ENCODE assay signal across 8 mouse cellular contexts in the genomic region with DNA sequence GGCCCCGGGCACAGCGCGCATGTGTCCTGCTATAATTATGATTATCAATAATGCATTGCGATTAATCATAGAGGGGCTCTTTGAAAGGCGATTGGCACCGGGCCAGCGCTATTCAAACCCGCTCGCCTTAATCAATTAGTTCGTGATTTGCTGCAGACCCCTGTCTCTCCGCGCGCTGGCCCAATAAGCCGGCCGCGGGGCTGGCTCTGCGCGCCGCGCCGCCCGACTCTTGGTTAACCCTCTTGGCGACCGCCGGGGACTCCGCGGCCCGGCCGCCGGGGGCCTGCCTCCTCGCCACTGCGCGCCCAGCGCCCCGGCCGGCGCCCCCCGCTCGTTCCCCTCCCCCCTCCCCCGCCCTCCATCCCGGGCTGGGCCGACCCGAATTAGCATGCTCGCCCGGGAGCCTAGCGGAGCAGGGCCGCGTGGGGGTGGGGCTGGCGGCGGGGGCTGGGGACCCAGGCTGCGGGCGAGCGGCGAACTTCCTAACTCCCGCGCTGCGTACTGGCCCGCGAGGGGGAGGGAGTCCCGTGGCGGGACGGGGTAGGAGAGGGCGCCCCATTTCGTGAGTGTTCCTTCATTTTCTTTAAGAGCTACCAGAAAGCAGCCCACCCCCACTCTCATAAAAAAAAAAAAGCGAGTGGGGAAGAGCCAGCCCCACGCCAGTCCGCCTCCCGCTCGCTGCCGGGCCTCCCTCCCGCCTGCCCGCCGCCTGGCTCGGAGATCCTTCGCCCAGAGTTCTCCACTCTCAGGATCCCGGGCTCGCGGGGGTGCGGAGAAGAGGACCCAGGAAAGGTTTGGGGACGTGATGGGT. TPM values are rescaled to one million over a fixed set of nuclear protein-coding genes. Genes with fewer than 3 reads are reported as not detected.
DNase-seq lines count a peak whose midpoint lies in the region; ATAC-seq and TF ChIP-seq lines count a peak whose summit lies in the region.

No protein-coding gene starts in this region.

- intact Hi-C loops in gastrocnemius, postnatal 14 days (cut with DNase I; ENCODE audit: low total_unique reads), result no loop called here

- peak; percentile 35 for DNase-seq in gastrocnemius, postnatal 14 days
- no peak for DNase-seq in gastrocnemius, adult 8-10 months (ENCODE audit: low spot score in 2 of 2)
- DNase-seq in heart, postnatal 4 days, result peak; percentile 59
- peak; percentile 82 to 83 for DNase-seq in layer of hippocampus, adult 8-10 months (ENCODE audit: low spot score in 2 of 2)
- peak; percentile 71 for DNase-seq in liver, postnatal 0 days
- DNase-seq in thymus, postnatal 14 days, result no peak

- TF ChIP-seq EP300 in liver, postnatal 0 days (IDR thresholded peaks at IDR 0.05; ENCODE audit: low read depth), result no peak

- no peak for TF ChIP-seq CTCF in liver, postnatal 0 days (IDR thresholded peaks at IDR 0.05; ENCODE audit: low read depth)

- WGBS in embryonic facial prominence, embryonic 15.5 days, result under 1% methylated on average over 69 of the region's 80 CpGs
- WGBS in liver, postnatal 0 days (ENCODE audit: insufficient replicate concordance), result 2% methylated on average over 63 of the region's 80 CpGs
- under 1% methylated on average over 70 of the region's 80 CpGs for WGBS in stomach, embryonic 14.5 days

- H3K27ac ChIP-seq in embryonic facial prominence, embryonic 15.5 days (replicated peaks), result no peak overlapping the region
- H3K27ac ChIP-seq in liver, postnatal 0 days (ENCODE audit: low read depth), result peak overlapping the region; percentile 91
- H3K27ac ChIP-seq in stomach, embryonic 14.5 days (ENCODE audit: low read length), result no peak overlapping the region; the same call in 1 of the 2 replicates

- H3K4me3 ChIP-seq in embryonic facial prominence, embryonic 15.5 days (replicated peaks), result peak overlapping the region; percentile 50
- peak overlapping the region; percentile 57 for H3K4me3 ChIP-seq in liver, postnatal 0 days (ENCODE audit: low read depth, low read length)
- peak overlapping the region; percentile 47 for H3K4me3 ChIP-seq in stomach, embryonic 14.5 days (ENCODE audit: low read depth, low read length)

- ATAC-seq in embryonic facial prominence, embryonic 15.5 days (ENCODE audit: insufficient number of reproducible peaks, low FRiP score, low TSS enrichment, low read depth), result peak; percentile 60
- peak; percentile 60 for ATAC-seq in liver, postnatal 0 days
- peak; percentile 70 for ATAC-seq in stomach, embryonic 14.5 days (ENCODE audit: insufficient number of reproducible peaks, insufficient read depth, low FRiP score, low read depth)

- peaks cover 55% of the 10 kb centered on the region for H3K4me1 ChIP-seq in embryonic facial prominence, embryonic 15.5 days
- H3K4me1 ChIP-seq in liver, postnatal 0 days (ENCODE audit: insufficient read depth), result no peaks in the 10 kb centered on the region
- peaks cover 11% of the 10 kb centered on the region for H3K4me1 ChIP-seq in stomach, embryonic 14.5 days (ENCODE audit: control insufficient read depth, insufficient read depth, low read length)

- H3K9ac ChIP-seq in embryonic facial prominence, embryonic 15.5 days, result 0 out of 2 replicates have a peak overlapping the region, but pooled peaks have one; percentile 0
- peak overlapping the region; percentile 68 for H3K9ac ChIP-seq in liver, postnatal 0 days (replicated peaks)
- H3K9ac ChIP-seq in stomach, embryonic 14.5 days (replicated peaks; ENCODE audit: low read depth, low read length), result 0 out of 2 replicates have a peak overlapping the region, but pooled peaks have one; percentile 6

- peaks cover 84% of the 10 kb centered on the region for H3K27me3 ChIP-seq in embryonic facial prominence, embryonic 15.5 days
- H3K27me3 ChIP-seq in liver, postnatal 0 days (ENCODE audit: insufficient read depth, low read length), result peaks cover 79% of the 10 kb centered on the region
- H3K27me3 ChIP-seq in stomach, embryonic 14.5 days (ENCODE audit: control insufficient read depth, insufficient read depth, low read length), result peaks cover 33% of the 10 kb centered on the region

- no peaks in the 10 kb centered on the region for H3K36me3 ChIP-seq in embryonic facial prominence, embryonic 15.5 days
- no peaks in the 10 kb centered on the region for H3K36me3 ChIP-seq in liver, postnatal 0 days (replicated peaks; ENCODE audit: insufficient read depth, low read length)
- no peaks in the 10 kb centered on the region for H3K36me3 ChIP-seq in stomach, embryonic 14.5 days (ENCODE audit: control insufficient read depth, insufficient read depth, low read length)

- no peaks in the 10 kb centered on the region for H3K9me3 ChIP-seq in embryonic facial prominence, embryonic 15.5 days (replicated peaks)
- no peaks in the 10 kb centered on the region for H3K9me3 ChIP-seq in liver, postnatal 0 days (ENCODE audit: low read length)
- no peaks in the 10 kb centered on the region for H3K9me3 ChIP-seq in stomach, embryonic 14.5 days (ENCODE audit: control insufficient read depth, low read depth, low read length)

- H3K4me2 ChIP-seq in embryonic facial prominence, embryonic 15.5 days (replicated peaks), result peak overlapping the region; percentile 94
- H3K4me2 ChIP-seq in liver, postnatal 0 days (ENCODE audit: low read depth, low read length), result peak overlapping the region; percentile 66
- peak overlapping the region; percentile 86 for H3K4me2 ChIP-seq in stomach, embryonic 14.5 days (replicated peaks; ENCODE audit: low read depth, low read length)

RNA-seq across cellular contexts. Expression of a gene that starts 1.2 kb away (rescaled TPM):
- total RNA-seq in gastrocnemius, postnatal 14 days (2021), result under 1 TPM in 1 of 2 experiments, not detected in 1; 0.08 TPM
- not detected for total RNA-seq in gastrocnemius, adult 8-10 months (2022)
- 0.91 and 1.1 TPM in 2 replicates for polyA plus RNA-seq in embryonic facial prominence, embryonic 15.5 days (2015; fragmentation: Nextera tagmentation; extraction: Ambion mirVana)
- 1 to 10 TPM; 5.0 to 6.3 TPM for total RNA-seq in heart, postnatal 4 days (2021)
- 10 to 100 TPM; 13.0 to 26.1 (median 19.3) TPM for total RNA-seq in layer of hippocampus, adult 8-10 months (2022)
- polyA plus RNA-seq in liver, postnatal 0 days (2015; fragmentation: Nextera tagmentation; extraction: Ambion mirVana), result 3.3 and 3.9 TPM in 2 replicates
- polyA plus RNA-seq in stomach, embryonic 14.5 days (2014; fragmentation: Nextera tagmentation; extraction: Ambion mirVana), result 0.52 and 0.62 TPM in 2 replicates

Comparison
In these comparisons a context has a peak if more than half of its experiments do, and no peak if none do; other contexts are left out.
1. DNase-seq: peak in gastrocnemius, postnatal 14 days (single experiment), heart, postnatal 4 days (single experiment), layer of hippocampus, adult 8-10 months (2 of 2) and liver, postnatal 0 days (single experiment); none in gastrocnemius, adult 8-10 months (0 of 2) and thymus, postnatal 14 days (single experiment).
2. H3K9ac ChIP-seq: peak in every context shown above with its lines; median percentile 68 in liver, postnatal 0 days; 6 in stomach, embryonic 14.5 days; 0 in embryonic facial prominence, embryonic 15.5 days.
3. RNA of a gene that starts 1.2 kb away (total RNA-seq): 13.0 to 26.1 TPM in layer of hippocampus, adult 8-10 months and 5.0 to 6.3 TPM in heart, postnatal 4 days; 0.08 TPM in gastrocnemius, postnatal 14 days and not detected in gastrocnemius, adult 8-10 months; every median in the first group is over 4 times any median in the second.
4. Peak in every context shown above with its lines, with median percentiles within 50 percentile points of each other: ATAC-seq, H3K4me2 ChIP-seq and H3K4me3 ChIP-seq.